Mouse (Mus musculus): ENCODE data around the gene Wfdc18. TPM values are rescaled to one million over a fixed set of nuclear protein-coding genes. Genes with fewer than 3 reads are reported as not detected.

Wfdc18 gene
- polyA plus RNA-seq, 1 experiment from 2014 or later: not detected

- H3K27ac ChIP-seq (ENCODE audit: low read length): no peak overlapping the region
- no peak overlapping the region for H3K4me2 ChIP-seq (ENCODE audit: low read depth, low read length)
- H3K36me3 ChIP-seq (ENCODE audit: control insufficient read depth, insufficient read depth, low read length): no peaks in the 10 kb centered on the region
- no peaks in the 10 kb centered on the region for H3K9me3 ChIP-seq (replicated peaks; ENCODE audit: control insufficient read depth, low read length)
- no peaks in the 10 kb centered on the region for H3K4me1 ChIP-seq (ENCODE audit: control insufficient read depth, insufficient read depth, low read length)
- WGBS: 81% methylated on average over 2 of the region's 2 CpGs
- no peak for ATAC-seq (ENCODE audit: insufficient read depth, low FRiP score)
- H3K4me3 ChIP-seq (replicated peaks; ENCODE audit: low read length): no peak overlapping the region
- H3K27me3 ChIP-seq (ENCODE audit: control insufficient read depth, insufficient read depth, low read length): no peaks in the 10 kb centered on the region
- no peak overlapping the region for H3K9ac ChIP-seq (ENCODE audit: low read length)
Measured at GRCm38 (mm10) chr11:83713925-83714324, 5.1 kb downstream of the Wfdc18 start.

GRCm38 (mm10) chr11:83717042-83717665 is 8.3 kb downstream of the Wfdc18 start:
- Histone ChIP-seq H3K36me3 (ENCODE audit: control insufficient read depth, insufficient read depth, low read length) (no peaks in the 10 kb centered on the region), H3K9ac (ENCODE audit: low read length) (no peak overlapping the region), H3K27me3 (ENCODE audit: control insufficient read depth, insufficient read depth, low read length) (no peaks in the 10 kb centered on the region), H3K4me3 (replicated peaks; ENCODE audit: low read length) (no peak overlapping the region), H3K9me3 (replicated peaks; ENCODE audit: control insufficient read depth, low read length) (no peaks in the 10 kb centered on the region), H3K4me1 (ENCODE audit: control insufficient read depth, insufficient read depth, low read length) (no peaks in the 10 kb centered on the region), H3K4me2 (ENCODE audit: low read depth, low read length) (no peak overlapping the region), H3K27ac (ENCODE audit: low read length) (no peak overlapping the region)
- no peak for ATAC-seq (ENCODE audit: insufficient read depth, low FRiP score)
- 84% methylated on average over 6 of the region's 6 CpGs for WGBS

GRCm38 (mm10) chr11:83720766-83721165 is 12.0 kb downstream of the Wfdc18 start:
- no peak for ATAC-seq (ENCODE audit: insufficient read depth, low FRiP score)
- H3K27me3 ChIP-seq (ENCODE audit: control insufficient read depth, insufficient read depth, low read length): no peaks in the 10 kb centered on the region
- no peaks in the 10 kb centered on the region for H3K9me3 ChIP-seq (replicated peaks; ENCODE audit: control insufficient read depth, low read length)
- no peak overlapping the region for H3K9ac ChIP-seq (ENCODE audit: low read length)
- H3K4me1 ChIP-seq (ENCODE audit: control insufficient read depth, insufficient read depth, low read length): no peaks in the 10 kb centered on the region
- H3K27ac ChIP-seq (ENCODE audit: low read length): no peak overlapping the region
- no peak overlapping the region for H3K4me3 ChIP-seq (replicated peaks; ENCODE audit: low read length)
- no peaks in the 10 kb centered on the region for H3K36me3 ChIP-seq (ENCODE audit: control insufficient read depth, insufficient read depth, low read length)
- no peak overlapping the region for H3K4me2 ChIP-seq (ENCODE audit: low read depth, low read length)

- H3K36me3 ChIP-seq (ENCODE audit: control insufficient read depth, insufficient read depth, low read length): no peaks in the 10 kb centered on the region
- H3K27me3 ChIP-seq (ENCODE audit: control insufficient read depth, insufficient read depth, low read length): no peaks in the 10 kb centered on the region
- no peak for ATAC-seq (ENCODE audit: insufficient read depth, low FRiP score)
- H3K4me2 ChIP-seq (ENCODE audit: low read depth, low read length): no peak overlapping the region
- H3K9me3 ChIP-seq (replicated peaks; ENCODE audit: control insufficient read depth, low read length): peaks cover 2% of the 10 kb centered on the region; the same call in 1 of the 2 replicates
- no peak overlapping the region for H3K9ac ChIP-seq (ENCODE audit: low read length)
- H3K4me1 ChIP-seq (ENCODE audit: control insufficient read depth, insufficient read depth, low read length): no peaks in the 10 kb centered on the region
- no peak overlapping the region for H3K4me3 ChIP-seq (replicated peaks; ENCODE audit: low read length)
- no peak overlapping the region for H3K27ac ChIP-seq (ENCODE audit: low read length)
- WGBS: 49% methylated on average over 3 of the region's 3 CpGs
Measured at GRCm38 (mm10) chr11:83728757-83729432, 20.1 kb downstream of the Wfdc18 start.

- no peaks in the 10 kb centered on the region for H3K4me1 ChIP-seq (ENCODE audit: control insufficient read depth, insufficient read depth, low read length)
- no peak overlapping the region for H3K4me3 ChIP-seq (replicated peaks; ENCODE audit: low read length)
- H3K36me3 ChIP-seq (ENCODE audit: control insufficient read depth, insufficient read depth, low read length): no peaks in the 10 kb centered on the region
- H3K27ac ChIP-seq (ENCODE audit: low read length): no peak overlapping the region
- H3K9ac ChIP-seq (ENCODE audit: low read length): no peak overlapping the region
- WGBS: 79% methylated on average over 1 of the region's 1 CpGs
- no peaks in the 10 kb centered on the region for H3K27me3 ChIP-seq (ENCODE audit: control insufficient read depth, insufficient read depth, low read length)
- H3K9me3 ChIP-seq (replicated peaks; ENCODE audit: control insufficient read depth, low read length): peaks cover 4% of the 10 kb centered on the region; the same call in 1 of the 2 replicates
- no peak for ATAC-seq (ENCODE audit: insufficient read depth, low FRiP score)
- H3K4me2 ChIP-seq (ENCODE audit: low read depth, low read length): no peak overlapping the region
Measured at GRCm38 (mm10) chr11:83731116-83731515, 22.3 kb downstream of the Wfdc18 start.

GRCm38 (mm10) chr11:83733071-83733640 is 24.3 kb downstream of the Wfdc18 start:
- Histone ChIP-seq H3K4me2 (ENCODE audit: low read depth, low read length) (no peak overlapping the region), H3K36me3 (ENCODE audit: control insufficient read depth, insufficient read depth, low read length) (no peaks in the 10 kb centered on the region), H3K27ac (ENCODE audit: low read length) (no peak overlapping the region), H3K9me3 (replicated peaks; ENCODE audit: control insufficient read depth, low read length) (peaks cover 4% of the 10 kb centered on the region; the same call in 1 of the 2 replicates), H3K4me3 (replicated peaks; ENCODE audit: low read length) (no peak overlapping the region), H3K27me3 (ENCODE audit: control insufficient read depth, insufficient read depth, low read length) (no peaks in the 10 kb centered on the region), H3K9ac (ENCODE audit: low read length) (no peak overlapping the region), H3K4me1 (ENCODE audit: control insufficient read depth, insufficient read depth, low read length) (no peaks in the 10 kb centered on the region)
- WGBS: 76% methylated on average over 5 of the region's 5 CpGs
- ATAC-seq (ENCODE audit: insufficient read depth, low FRiP score): no peak

- H3K27ac ChIP-seq (ENCODE audit: low read length): no peak overlapping the region
- WGBS: 82% methylated on average over 1 of the region's 1 CpGs
- H3K4me2 ChIP-seq (ENCODE audit: low read depth, low read length): no peak overlapping the region
- peaks cover 4% of the 10 kb centered on the region; the same call in 1 of the 2 replicates for H3K9me3 ChIP-seq (replicated peaks; ENCODE audit: control insufficient read depth, low read length)
- no peaks in the 10 kb centered on the region for H3K36me3 ChIP-seq (ENCODE audit: control insufficient read depth, insufficient read depth, low read length)
- no peak for ATAC-seq (ENCODE audit: insufficient read depth, low FRiP score)
- no peaks in the 10 kb centered on the region for H3K27me3 ChIP-seq (ENCODE audit: control insufficient read depth, insufficient read depth, low read length)
- H3K4me3 ChIP-seq (replicated peaks; ENCODE audit: low read length): no peak overlapping the region
- no peaks in the 10 kb centered on the region for H3K4me1 ChIP-seq (ENCODE audit: control insufficient read depth, insufficient read depth, low read length)
- H3K9ac ChIP-seq (ENCODE audit: low read length): no peak overlapping the region
Measured at GRCm38 (mm10) chr11:83734215-83734614, 25.4 kb downstream of the Wfdc18 start.

GRCm38 (mm10) chr11:83735881-83736280 is 27.1 kb downstream of the Wfdc18 start:
- Histone ChIP-seq H3K9me3 (replicated peaks; ENCODE audit: control insufficient read depth, low read length) (peaks cover 4% of the 10 kb centered on the region; the same call in 1 of the 2 replicates), H3K4me3 (replicated peaks; ENCODE audit: low read length) (no peak overlapping the region), H3K4me2 (ENCODE audit: low read depth, low read length) (no peak overlapping the region), H3K27ac (ENCODE audit: low read length) (no peak overlapping the region), H3K4me1 (ENCODE audit: control insufficient read depth, insufficient read depth, low read length) (no peaks in the 10 kb centered on the region), H3K9ac (ENCODE audit: low read length) (no peak overlapping the region), H3K27me3 (ENCODE audit: control insufficient read depth, insufficient read depth, low read length) (no peaks in the 10 kb centered on the region), H3K36me3 (ENCODE audit: control insufficient read depth, insufficient read depth, low read length) (no peaks in the 10 kb centered on the region)
- no peak for ATAC-seq (ENCODE audit: insufficient read depth, low FRiP score)
- 63% methylated on average over 2 of the region's 2 CpGs for WGBS

- Histone ChIP-seq H3K4me3 (replicated peaks; ENCODE audit: low read length) (no peak overlapping the region), H3K9me3 (replicated peaks; ENCODE audit: control insufficient read depth, low read length) (peaks cover 4% of the 10 kb centered on the region; the same call in 1 of the 2 replicates), H3K4me2 (ENCODE audit: low read depth, low read length) (no peak overlapping the region), H3K27me3 (ENCODE audit: control insufficient read depth, insufficient read depth, low read length) (no peaks in the 10 kb centered on the region), H3K36me3 (ENCODE audit: control insufficient read depth, insufficient read depth, low read length) (no peaks in the 10 kb centered on the region), H3K4me1 (ENCODE audit: control insufficient read depth, insufficient read depth, low read length) (no peaks in the 10 kb centered on the region), H3K27ac (ENCODE audit: low read length) (no peak overlapping the region), H3K9ac (ENCODE audit: low read length) (no peak overlapping the region)
- ATAC-seq (ENCODE audit: insufficient read depth, low FRiP score): no peak
- WGBS: 74% methylated on average over 3 of the region's 3 CpGs
Measured at GRCm38 (mm10) chr11:83737109-83737558, 28.3 kb downstream of the Wfdc18 start.
